Mouse (Mus musculus) CD4-positive, CD25-positive, alpha-beta regulatory T cell, adult 4 months (primary cell): ENCODE data around the gene Noxa1. TPM values are rescaled to one million over a fixed set of nuclear protein-coding genes. Genes with fewer than 3 reads are reported as not detected.

Source experiments
- ATAC-seq: one replicate; pipeline ENCODE4 v1.8.0; 2017
- polyA plus RNA-seq, 2 experiments: library from polyadenylated mRNA; unstranded; fragments of 100-300 nt; shearing (Covaris generic); gene quantifications; one replicate each; pipeline ENCODE4 v1.2.1; 2017

The Noxa1 gene
- polyA plus RNA-seq, 2 experiments from 2014 or later = 5.5 to 7.0 TPM

GRCm38 (mm10) chr2:25098005-25098615 lies 3.2 kb upstream of the Noxa1 start:
- ATAC-seq = no peak

- no peak for ATAC-seq
These were observed 202 bp downstream of the Noxa1 start for GRCm38 (mm10) chr2:25094785-25095108.

GRCm38 (mm10) chr2:25088636-25089035 lies 6.3 kb downstream of the Noxa1 start:
- no peak for ATAC-seq

DNA sequence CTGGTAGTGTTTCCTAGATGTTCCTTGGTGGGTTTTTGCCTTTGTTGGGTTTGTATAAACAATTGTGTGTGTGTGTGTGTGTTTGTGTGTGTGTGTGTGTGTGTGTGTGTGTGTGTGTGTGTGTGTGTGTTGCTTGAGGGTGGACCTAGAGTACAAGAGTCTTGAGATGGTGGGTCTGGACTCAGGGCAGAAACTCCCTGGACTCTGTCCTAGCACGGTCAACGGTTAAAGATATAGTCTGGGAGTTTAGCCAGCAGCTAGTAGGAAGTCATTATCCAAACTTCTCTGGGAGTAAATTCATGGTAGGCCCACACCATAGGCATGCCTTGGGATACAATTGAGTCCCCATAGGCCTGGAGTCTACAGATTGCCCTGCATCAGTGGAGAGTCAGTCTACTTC lies 7.1 kb downstream of the Noxa1 start:
- no peak for ATAC-seq

DNA sequence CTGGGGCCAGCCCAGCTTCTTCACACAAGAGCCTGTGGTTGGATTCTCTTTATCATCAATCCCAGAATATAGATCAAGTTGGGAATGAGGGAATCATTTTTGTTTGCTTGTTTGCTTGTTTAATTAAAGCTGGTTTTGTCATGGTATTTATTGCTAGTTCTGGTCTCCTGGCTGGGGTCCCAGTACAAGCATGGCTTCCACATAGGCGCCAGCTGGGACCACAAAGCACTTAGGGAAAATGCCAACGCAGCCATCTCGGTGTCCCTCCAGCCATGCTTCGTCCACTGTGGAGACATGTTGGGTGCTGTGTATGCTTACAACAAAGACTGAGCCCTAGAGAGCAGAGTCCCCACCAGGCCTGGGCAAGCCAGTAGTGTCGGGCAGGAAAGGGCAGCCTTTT lies 9.4 kb downstream of the Noxa1 start:
- ATAC-seq = no peak

DNA sequence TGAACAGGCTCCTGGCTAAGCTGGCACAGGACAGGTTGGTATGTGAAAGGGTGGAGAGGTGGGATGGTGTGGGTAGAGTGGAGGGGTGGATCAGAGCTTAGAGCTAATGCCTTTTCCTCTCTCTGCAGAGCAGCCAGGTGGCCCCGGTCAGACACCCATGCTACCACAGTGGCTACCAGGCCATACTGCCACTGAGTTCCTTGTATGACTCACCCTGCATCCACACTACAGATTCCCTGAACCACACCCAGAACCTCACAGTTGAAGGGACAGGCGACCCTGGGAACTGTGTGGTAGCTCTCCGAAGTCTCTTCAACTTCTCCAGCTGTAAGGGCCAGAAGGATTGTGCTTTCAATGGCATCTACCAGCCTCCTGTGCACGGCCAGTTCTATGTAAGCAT lies 11.3 kb downstream of the Noxa1 start:
- no peak for ATAC-seq

DNA sequence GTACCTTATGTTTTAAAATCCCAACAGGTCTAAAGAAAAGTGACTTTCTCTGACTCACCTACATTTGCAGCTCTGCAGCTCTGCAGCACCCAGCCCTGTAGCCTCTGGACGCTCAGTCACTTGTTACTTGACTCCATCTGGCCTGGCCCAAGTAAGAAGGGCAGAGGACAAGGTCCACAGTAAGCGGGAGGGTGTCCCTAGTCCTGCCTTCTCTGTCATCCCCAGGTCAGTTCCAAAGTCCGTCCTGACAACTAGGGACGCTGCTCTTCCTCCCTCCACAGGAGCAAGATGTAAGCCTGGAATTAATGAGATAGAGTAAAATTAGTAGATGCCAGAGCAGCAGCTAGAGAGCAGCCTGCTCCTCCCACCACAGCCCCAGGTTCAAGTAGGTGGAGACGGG lies 14.9 kb downstream of the Noxa1 start, which contains the start of gene Entpd8:
Gene Entpd8, plus strand, starts transcription at position 229 of the 400 bp plus-strand sequence.
- no peak for ATAC-seq

DNA sequence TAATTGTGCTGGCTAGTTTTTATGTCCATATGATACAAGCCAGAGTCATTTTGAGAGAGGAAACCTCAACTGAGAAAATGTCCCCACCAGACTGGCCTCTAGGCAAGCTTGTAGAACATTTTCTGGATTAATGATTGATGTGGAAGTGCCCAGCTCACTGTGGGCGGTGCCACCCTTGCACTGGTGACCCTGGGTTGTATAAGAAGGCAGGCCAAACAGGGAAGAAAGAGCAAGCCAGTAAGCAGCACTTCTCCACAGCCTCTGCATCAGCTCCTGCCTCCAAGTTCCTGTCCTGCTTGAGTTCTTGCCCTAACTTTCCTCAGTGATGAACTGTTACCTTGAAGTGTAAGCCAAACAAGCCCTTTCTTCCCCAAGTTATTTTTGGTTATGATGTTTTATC lies 16.0 kb downstream of the Noxa1 start:
- ATAC-seq = no peak

GRCm38 (mm10) chr2:25075506-25075905 lies 19.4 kb downstream of the Noxa1 start:
- no peak for ATAC-seq

DNA sequence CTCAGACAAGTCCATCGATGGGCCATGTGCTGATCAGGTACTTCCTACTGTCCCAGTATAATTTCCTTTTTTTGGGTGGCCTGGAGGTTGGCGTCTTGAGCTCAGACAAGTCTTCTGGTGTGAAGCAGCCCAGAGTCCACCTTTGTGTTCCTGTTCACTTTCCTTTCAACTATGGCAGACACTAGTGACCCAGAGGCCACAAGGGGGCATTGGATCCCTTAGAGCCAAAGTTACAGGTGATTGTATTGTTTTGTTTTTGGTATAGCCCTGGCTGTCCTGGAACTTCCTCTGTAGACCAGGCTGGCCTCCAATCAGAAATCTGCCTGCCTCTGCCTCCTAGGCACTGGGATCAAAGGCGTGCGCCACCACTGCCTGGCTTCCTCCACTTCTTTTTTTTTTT lies 22.6 kb downstream of the Noxa1 start:
- no peak for ATAC-seq

DNA sequence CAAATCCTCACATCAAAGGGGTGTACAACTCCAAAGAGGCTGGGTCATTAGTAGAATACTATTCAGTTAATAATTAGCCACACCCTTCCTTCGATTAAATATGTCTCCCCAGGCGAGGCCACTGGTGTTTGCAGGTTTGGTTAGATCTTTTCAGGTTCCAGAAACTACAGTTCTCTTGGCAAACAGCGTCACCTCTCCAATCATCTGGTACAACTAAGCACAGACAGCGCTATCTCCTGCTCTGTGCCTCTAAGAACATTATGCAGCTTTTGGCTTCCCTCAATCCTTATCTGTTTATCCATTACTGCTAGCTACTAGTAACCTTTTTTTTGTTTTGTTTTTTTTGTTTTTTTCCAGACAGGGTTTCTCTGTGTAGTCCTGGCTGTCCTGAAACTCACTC lies 25.4 kb downstream of the Noxa1 start:
- ATAC-seq = no peak

DNA sequence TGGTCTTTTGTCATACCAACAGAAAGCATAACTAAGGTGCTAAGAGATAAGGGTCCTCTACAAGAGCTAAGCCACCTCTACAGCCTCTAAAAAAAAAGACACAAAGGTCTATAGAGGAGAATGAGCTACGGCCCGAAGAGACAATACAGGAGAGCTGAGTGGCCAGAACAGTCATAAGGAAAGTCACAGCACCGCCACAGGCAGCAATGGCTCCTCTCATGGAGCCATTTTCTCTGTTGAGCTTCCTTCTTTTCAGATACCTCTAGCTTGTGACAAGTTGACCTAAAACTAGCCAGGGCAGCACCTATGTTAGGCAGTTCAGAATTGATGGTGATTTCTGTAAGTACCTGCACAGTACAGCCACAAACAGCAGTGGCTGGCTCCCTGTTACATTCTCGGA lies 28.4 kb downstream of the Noxa1 start:
- ATAC-seq = no peak

DNA sequence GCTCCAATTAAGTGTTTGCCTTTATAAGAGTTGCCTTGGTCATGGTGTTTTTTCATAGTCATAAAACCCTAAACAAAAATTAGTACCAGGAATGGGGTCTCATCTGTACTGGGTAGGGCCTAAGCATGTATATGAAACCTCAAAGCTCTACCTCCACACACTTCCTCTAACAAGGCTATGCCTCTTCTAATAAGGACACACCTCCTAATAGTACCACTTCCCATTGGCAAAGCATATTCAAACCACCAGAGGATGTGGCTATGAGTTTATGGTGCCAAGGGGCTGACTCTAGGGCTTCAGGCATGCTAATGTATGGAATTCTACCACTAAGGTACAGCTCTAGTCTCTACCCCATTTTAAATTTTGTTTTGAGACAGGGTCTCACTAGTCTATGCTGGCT lies 29.4 kb downstream of the Noxa1 start:
- ATAC-seq = no peak

DNA sequence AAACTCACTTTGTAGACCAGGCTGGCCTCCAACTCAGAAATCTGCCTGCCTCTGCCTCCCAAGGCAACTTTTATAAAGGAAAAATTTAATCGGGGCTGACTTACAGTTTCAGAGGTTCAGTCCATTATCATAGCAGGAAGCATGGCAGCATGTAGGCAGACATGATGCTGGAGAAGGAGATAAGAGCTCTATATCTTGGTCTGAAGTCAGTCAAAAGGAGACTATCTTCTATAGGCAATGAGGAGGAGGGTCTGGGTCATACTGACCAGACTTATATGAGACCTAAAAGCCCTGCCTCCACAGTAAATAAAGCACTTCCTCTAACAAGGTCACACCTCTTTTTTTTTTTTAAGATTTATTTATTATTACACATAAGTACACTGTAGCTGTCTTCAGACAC lies 30.7 kb downstream of the Noxa1 start:
- no peak for ATAC-seq

DNA sequence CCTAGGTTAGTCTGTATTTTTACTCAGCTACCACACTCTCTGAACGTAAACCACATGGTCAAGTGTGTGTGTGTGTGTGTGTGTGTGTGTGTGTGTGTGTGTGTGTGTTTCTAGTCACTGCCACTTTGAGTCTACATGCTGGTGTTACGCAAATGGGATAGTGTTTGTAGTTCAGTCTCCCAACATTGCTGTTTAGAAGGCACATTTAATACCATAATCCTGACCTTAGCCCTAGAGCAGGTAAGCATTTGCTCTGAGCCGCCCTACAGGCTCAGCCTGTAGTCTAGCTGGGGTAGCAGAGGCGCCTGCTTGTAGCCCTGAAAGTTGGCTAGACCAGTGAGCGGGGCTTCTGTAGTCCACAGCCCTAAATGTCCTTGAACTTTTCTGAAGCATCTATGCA lies 31.4 kb downstream of the Noxa1 start:
- ATAC-seq = no peak

DNA sequence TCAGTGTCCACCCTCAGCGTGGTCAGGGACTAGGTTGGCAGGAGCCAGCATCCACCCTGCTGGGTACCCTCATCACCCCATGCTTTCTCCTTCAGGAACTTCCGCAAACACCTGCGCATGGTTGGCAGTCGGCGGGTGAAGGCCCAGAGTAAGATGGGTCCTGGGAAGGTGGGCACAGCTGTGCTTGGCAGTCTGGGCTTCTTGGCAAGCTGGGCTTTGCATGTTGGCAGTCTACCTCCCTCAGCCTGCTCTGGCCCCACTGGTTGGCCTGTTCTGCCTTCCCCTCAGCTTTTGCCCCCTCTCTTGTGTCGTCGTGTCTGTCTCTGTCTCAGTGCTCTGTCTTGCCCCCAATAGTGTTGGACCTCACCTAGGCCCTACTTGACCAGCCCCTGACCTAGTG lies 36.0 kb downstream of the Noxa1 start:
- no peak for ATAC-seq

- ATAC-seq = no peak
These were observed 39.4 kb downstream of the Noxa1 start for GRCm38 (mm10) chr2:25055409-25056155.

GRCm38 (mm10) chr2:25055068-25055405 lies 39.9 kb downstream of the Noxa1 start:
- no peak for ATAC-seq

GRCm38 (mm10) chr2:25054221-25055067 lies 40.5 kb downstream of the Noxa1 start, which contains the start of gene Nsmf:
Nsmf (plus strand) TSS chr2:25054355.
- ATAC-seq = peak; percentile 96

- ATAC-seq = no peak
These were observed 41.8 kb downstream of the Noxa1 start for GRCm38 (mm10) chr2:25053101-25053500.

DNA sequence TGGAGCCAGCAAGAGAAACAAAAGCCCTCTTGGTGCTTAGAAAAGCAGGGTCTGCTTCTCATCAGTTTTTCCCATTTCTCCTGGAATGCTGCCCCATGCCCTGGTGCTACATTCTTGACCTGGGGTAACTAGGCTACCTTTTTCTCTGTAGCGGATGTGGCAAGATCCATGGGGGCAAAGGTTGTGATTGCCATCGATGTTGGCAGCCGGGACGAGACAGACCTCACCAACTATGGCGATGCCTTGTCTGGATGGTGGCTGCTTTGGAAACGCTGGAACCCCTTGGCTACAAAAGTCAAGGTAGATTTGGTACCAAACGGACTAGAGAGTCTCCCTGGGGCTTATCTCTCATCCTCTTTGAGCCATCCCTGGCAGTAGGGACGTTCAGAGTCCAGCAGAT lies 43.5 kb downstream of the Noxa1 start:
- no peak for ATAC-seq

GRCm38 (mm10) chr2:25050921-25051320 lies 44.0 kb downstream of the Noxa1 start:
- ATAC-seq = no peak

GRCm38 (mm10) chr2:25040089-25040488 lies 54.9 kb downstream of the Noxa1 start:
- ATAC-seq = no peak
